Mouse (Mus musculus) inflammation-experienced regulatory T-cells, adult 6 months (primary cell): ENCODE measurements around the gene Nav1. TPM values are rescaled to one million over a fixed set of nuclear protein-coding genes. Genes with fewer than 3 reads are reported as not detected.

Source experiments
- ATAC-seq: one replicate; pipeline ENCODE4 v1.8.0; 2017
- polyA plus RNA-seq, 3 experiments: library from polyadenylated mRNA; unstranded; fragments of 100-300 nt; shearing (Covaris generic); gene quantifications; one replicate each; pipeline ENCODE4 v1.2.1; 2017

The Nav1 gene
- polyA plus RNA-seq, 3 experiments from 2014 or later = 0.34 to 1.7 (median 0.43) TPM

- no peak for ATAC-seq
Measured at GRCm38 (mm10) chr1:135615715-135616641, 8.9 kb upstream of the Nav1 start.

- no peak for ATAC-seq
Measured at GRCm38 (mm10) chr1:135609621-135610020, 2.5 kb upstream of the Nav1 start.

GRCm38 (mm10) chr1:135606355-135607015, 610 bp downstream of the Nav1 start:
- no peak for ATAC-seq

GRCm38 (mm10) chr1:135605530-135605929, 1.6 kb downstream of the Nav1 start:
- no peak for ATAC-seq

- ATAC-seq = no peak
Measured at GRCm38 (mm10) chr1:135604361-135605052, 2.6 kb downstream of the Nav1 start.

GRCm38 (mm10) chr1:135603121-135603870, 3.8 kb downstream of the Nav1 start:
- ATAC-seq = no peak

- ATAC-seq = no peak
Measured at GRCm38 (mm10) chr1:135600023-135601005, 6.8 kb downstream of the Nav1 start.

- ATAC-seq = no peak
Measured at GRCm38 (mm10) chr1:135598251-135598879, 8.7 kb downstream of the Nav1 start.

- no peak for ATAC-seq
Measured at GRCm38 (mm10) chr1:135594279-135594903, 12.7 kb downstream of the Nav1 start.

GRCm38 (mm10) chr1:135593560-135594278, 13.4 kb downstream of the Nav1 start:
- no peak for ATAC-seq

- no peak for ATAC-seq
Measured at GRCm38 (mm10) chr1:135590776-135591175, 16.3 kb downstream of the Nav1 start.

- no peak for ATAC-seq
Measured at GRCm38 (mm10) chr1:135588973-135589372, 18.1 kb downstream of the Nav1 start.

GRCm38 (mm10) chr1:135586903-135587302, 20.2 kb downstream of the Nav1 start:
- ATAC-seq = no peak

- peak; percentile 35 for ATAC-seq
Measured at GRCm38 (mm10) chr1:135585573-135585972, 21.5 kb downstream of the Nav1 start.

GRCm38 (mm10) chr1:135584587-135585541, 22.2 kb downstream of the Nav1 start:
- ATAC-seq = no peak

GRCm38 (mm10) chr1:135583678-135584515, 23.2 kb downstream of the Nav1 start:
- ATAC-seq = no peak

GRCm38 (mm10) chr1:135583081-135583677, 23.9 kb downstream of the Nav1 start:
- ATAC-seq = no peak
